Mouse (Mus musculus) Patski (cell line): Measurements from ENCODE around the gene Gm11992. TPM values are rescaled to one million over a fixed set of nuclear protein-coding genes. Genes with fewer than 3 reads are reported as not detected.

Source experiments
- ATAC-seq: fragments of 100-300 bp; one replicate; pipeline ENCODE4 v1.8.0; 2021
- CTCF ChIA-PET: fragments of 350-600 bp; sonication (Branson Sonifier 250); formaldehyde crosslinking; loops from one replicate; lab custom pipeline; 2022; ENCODE audit warnings: inconsistent platforms; lab: Charles Lee
- POLR2A ChIA-PET: fragments of 350-600 bp; sonication (Branson Sonifier 250); formaldehyde crosslinking; loops from one replicate; lab custom pipeline; 2022; ENCODE audit warnings: antibody characterized with exemption, inconsistent platforms; lab: Charles Lee
- DNase-seq: peaks from one replicate; pipeline ENCODE4 v3.0.0-alpha.2; 2011; ENCODE audit warnings: low read depth, low spot score
- H3K27me3 ChIP-seq: fragments of 371-371 bp; one replicate; pipeline ENCODE4 v1.5.1; 2021
- CTCF ChIP-seq: fragments of 100-300 bp; IDR thresholded peaks from one replicate; pipeline ENCODE4 v1.5.1; 2021
- in situ Hi-C: fragments of 300-500 bp; cut with MboI; formaldehyde crosslinking; loops from 3 replicates; pipeline ENCODE4 v1.11.1; 2018; ENCODE audit warnings: low pct_unique_long_range_greater_than_20kb, mixed read lengths
- polyA plus RNA-seq: library from polyadenylated mRNA; unstranded; gene quantifications from one replicate; pipeline ENCODE4 v1.2.3, GENCODE M21; 2021

The Gm11992 gene
- polyA plus RNA-seq, 1 experiment from 2014 or later = 2.6 TPM

- ATAC-seq = no peak
- no peak for TF ChIP-seq CTCF
- DNase-seq = no peak
- in situ Hi-C loops = no loop called here
- H3K27me3 ChIP-seq = peaks cover 3% of the 10 kb centered on the region
- CTCF ChIA-PET = interaction anchor here (0.8 kb wide), 1 partner anchor 66 kb away, joined by 3 read pairs; no protein-coding TSS in a partner anchor
- POLR2A ChIA-PET = no interaction called here
Observed at GRCm38 (mm10) chr11:9031530-9031929, 16.9 kb upstream of the Gm11992 start.

GRCm38 (mm10) chr11:9046546-9046945, 1.8 kb upstream of the Gm11992 start:
- ChIA-PET POLR2A (no interaction called here), CTCF (interaction anchor here (1.1 to 1.3 kb wide), 2 partner anchors 9 to 61 kb away, joined by 3 to 4 read pairs; no protein-coding TSS in a partner anchor)
- ATAC-seq = no peak
- TF ChIP-seq CTCF = no peak
- in situ Hi-C loops = no loop called here
- no peaks in the 10 kb centered on the region for H3K27me3 ChIP-seq
- no peak for DNase-seq

- CTCF ChIA-PET = interaction anchor here (1.1 to 1.3 kb wide), 2 partner anchors 9 to 61 kb away, joined by 3 to 4 read pairs; no protein-coding TSS in a partner anchor
- no peak for TF ChIP-seq CTCF
- H3K27me3 ChIP-seq = no peaks in the 10 kb centered on the region
- ATAC-seq (no peak), DNase-seq (no peak)
- POLR2A ChIA-PET = interaction anchor here (0.7 kb wide), 1 partner anchor 99 kb away, joined by 3 read pairs; no protein-coding TSS in a partner anchor
- in situ Hi-C loops = no loop called here
Observed at GRCm38 (mm10) chr11:9047044-9047443, 1.4 kb upstream of the Gm11992 start.

- DNase-seq = no peak
- no peaks in the 10 kb centered on the region for H3K27me3 ChIP-seq
- ChIA-PET POLR2A (no interaction called here), CTCF (interaction anchor here (0.6 kb wide), 1 partner anchor 63 kb away, joined by 3 read pairs; no protein-coding TSS in a partner anchor)
- TF ChIP-seq CTCF = no peak
- peak; percentile 29 for ATAC-seq
- in situ Hi-C loops = no loop called here
Observed at GRCm38 (mm10) chr11:9048703-9049060, 288 bp downstream of the Gm11992 start, which contains the start of gene Sun3. Gene Sun3, minus strand, starts transcription at chr11:9048991.

GRCm38 (mm10) chr11:9050241-9050640, 1.8 kb downstream of the Gm11992 start:
- ChIA-PET CTCF (no interaction called here), POLR2A (no interaction called here)
- ATAC-seq (no peak), DNase-seq (no peak)
- TF ChIP-seq CTCF = no peak
- in situ Hi-C loops = no loop called here
- no peaks in the 10 kb centered on the region for H3K27me3 ChIP-seq

GRCm38 (mm10) chr11:9051895-9052294, 3.5 kb downstream of the Gm11992 start:
- in situ Hi-C loops = no loop called here
- CTCF ChIA-PET = no interaction called here

GRCm38 (mm10) chr11:9056937-9057336, 8.5 kb downstream of the Gm11992 start:
- ChIA-PET POLR2A (no interaction called here), CTCF (no interaction called here)
- DNase-seq = no peak
- ATAC-seq = no peak
- in situ Hi-C loops = no loop called here
- H3K27me3 ChIP-seq = no peaks in the 10 kb centered on the region
- no peak for TF ChIP-seq CTCF

More at GRCm38 (mm10) chr11:9051895-9052294, 3.5 kb downstream of the Gm11992 start:
- POLR2A ChIA-PET = no interaction called here
- ATAC-seq = no peak
- no peak for TF ChIP-seq CTCF
- no peak for DNase-seq
- no peaks in the 10 kb centered on the region for H3K27me3 ChIP-seq

GRCm38 (mm10) chr11:9057711-9058110, 9.3 kb downstream of the Gm11992 start:
- in situ Hi-C loops = no loop called here
- CTCF ChIA-PET = no interaction called here
- TF ChIP-seq CTCF = no peak

GRCm38 (mm10) chr11:9060029-9060428, 11.6 kb downstream of the Gm11992 start:
- ATAC-seq = no peak
- in situ Hi-C loops = no loop called here

More at GRCm38 (mm10) chr11:9057711-9058110, 9.3 kb downstream of the Gm11992 start:
- no peak for ATAC-seq
- POLR2A ChIA-PET = no interaction called here
- DNase-seq = no peak
- H3K27me3 ChIP-seq = no peaks in the 10 kb centered on the region

GRCm38 (mm10) chr11:9060484-9060883, 12.1 kb downstream of the Gm11992 start:
- CTCF ChIA-PET = no interaction called here
- DNase-seq = no peak
- no peak for TF ChIP-seq CTCF
- no peaks in the 10 kb centered on the region for H3K27me3 ChIP-seq
- in situ Hi-C loops = no loop called here
- POLR2A ChIA-PET = no interaction called here
- ATAC-seq = no peak

More at GRCm38 (mm10) chr11:9060029-9060428, 11.6 kb downstream of the Gm11992 start:
- ChIA-PET CTCF (no interaction called here), POLR2A (no interaction called here)
- no peaks in the 10 kb centered on the region for H3K27me3 ChIP-seq
- DNase-seq = no peak
- TF ChIP-seq CTCF = no peak

- POLR2A ChIA-PET = no interaction called here
Observed at GRCm38 (mm10) chr11:9076444-9076843, 28.1 kb downstream of the Gm11992 start.

GRCm38 (mm10) chr11:9113189-9113588, 64.8 kb downstream of the Gm11992 start:
- CTCF ChIA-PET = no interaction called here
- no peak for TF ChIP-seq CTCF
- DNase-seq = no peak
- ATAC-seq = no peak
- in situ Hi-C loops = no loop called here
- POLR2A ChIA-PET = no interaction called here
- H3K27me3 ChIP-seq = peaks cover 51% of the 10 kb centered on the region

More at GRCm38 (mm10) chr11:9076444-9076843, 28.1 kb downstream of the Gm11992 start:
- no peak for TF ChIP-seq CTCF
- ATAC-seq (no peak), DNase-seq (no peak)
- no peaks in the 10 kb centered on the region for H3K27me3 ChIP-seq
- in situ Hi-C loops = no loop called here
- CTCF ChIA-PET = no interaction called here
